Comparison of ENCODE assay signal across 28 mouse cellular contexts in genomic region chr9:34976596-34977462, GRCm38 (mm10).
A peak's percentile ranks its signal among the peaks of the same experiment; 100 is the strongest.
DNase-seq lines count a peak whose midpoint lies in the region; ATAC-seq and TF ChIP-seq lines count a peak whose summit lies in the region.
"Had no signal": no experiment of that assay in that cellular context is flagged by ENCODE, and none has a peak within 500 bp of the region (broad histone marks: within the 10 kb centered on the region; RNA-seq: fewer than 3 reads in every experiment).

No protein-coding gene starts in this region.

- no peak overlapping the region for H3K9ac ChIP-seq in kidney, postnatal 0 days (ENCODE audit: low read depth, low read length)
- H3K9ac ChIP-seq: forebrain, embryonic 12.5 days; forebrain, postnatal 0 days; heart, embryonic 15.5 days; hindbrain, embryonic 12.5 days; kidney, embryonic 15.5 days; limb, embryonic 12.5 days; liver, embryonic 15.5 days; lung, embryonic 15.5 days; midbrain, embryonic 15.5 days; neural tube, embryonic 15.5 days had no signal

- no peak for TF ChIP-seq POLR2A in kidney, adult 2 months (IDR thresholded peaks at IDR 0.05; ENCODE audit: low read depth, low read length)
- TF ChIP-seq POLR2A in lung, adult 2 months (IDR thresholded peaks at IDR 0.05; ENCODE audit: borderline replicate concordance, extremely low read depth, low read depth, low read length) = no peak

- no peaks in the 10 kb centered on the region for H3K9me3 ChIP-seq in kidney, postnatal 0 days (replicated peaks; ENCODE audit: low read length)
- H3K9me3 ChIP-seq: forebrain, embryonic 12.5 days; G1E; heart, embryonic 15.5 days; hindbrain, embryonic 12.5 days; kidney, embryonic 15.5 days; liver, embryonic 15.5 days; lung, embryonic 15.5 days; midbrain, embryonic 10.5 days; midbrain, embryonic 15.5 days; neural tube, embryonic 15.5 days had no signal

- no peak overlapping the region for H3K27ac ChIP-seq in kidney, postnatal 0 days
- no peak overlapping the region for H3K27ac ChIP-seq in kidney, adult 2 months (ENCODE audit: insufficient read depth, low read depth, low read length)
- H3K27ac ChIP-seq: forebrain, embryonic 12.5 days; heart, embryonic 15.5 days; hindbrain, embryonic 12.5 days; kidney, embryonic 15.5 days; left cerebral cortex, adult 2 months; limb, embryonic 12.5 days; liver, embryonic 15.5 days; lung, embryonic 15.5 days; midbrain, embryonic 10.5 days; midbrain, embryonic 15.5 days had no signal

- no peak for TF ChIP-seq CTCF in kidney, postnatal 0 days (IDR thresholded peaks at IDR 0.05; ENCODE audit: low read depth)
- no peak for TF ChIP-seq CTCF in kidney, adult 2 months (conservative IDR thresholded peaks at IDR 0.05; ENCODE audit: insufficient read depth, insufficient read length, low read depth, low read length)
- TF ChIP-seq CTCF in lung, adult 2 months (IDR thresholded peaks at IDR 0.05; ENCODE audit: insufficient read depth, low read length) = no peak

- peak; percentile 16 for DNase-seq in cerebellum, adult 11 months
- peak; percentile 54 to 58 for DNase-seq in cerebellum, postnatal 25 days
- DNase-seq in cerebellum, adult 11-12 months = no peak
- peak; percentile 35 for DNase-seq in kidney, postnatal 0 days (ENCODE audit: low spot score)
- DNase-seq in kidney, adult 2 months = no peak
- DNase-seq in 3T3-L1 (ENCODE audit: low read depth, low spot score) = peak; percentile 65
- no peak for DNase-seq in lung, adult 2 months
- DNase-seq: adrenal gland, postnatal 25 days; embryo, embryonic 11 days; forebrain, postnatal 0 days; retina, postnatal 1 day; right cerebral cortex, postnatal 14 days; thymus, postnatal 25 days had no signal

- no peaks in the 10 kb centered on the region for H3K36me3 ChIP-seq in kidney, postnatal 0 days (ENCODE audit: insufficient read depth, low read length)
- no peaks in the 10 kb centered on the region for H3K36me3 ChIP-seq in kidney, adult 2 months (ENCODE audit: control insufficient read depth, insufficient read depth, low read length)
- H3K36me3 ChIP-seq: forebrain, embryonic 12.5 days; G1E; heart, embryonic 15.5 days; hindbrain, embryonic 12.5 days; kidney, embryonic 15.5 days; liver, embryonic 15.5 days; lung, embryonic 15.5 days; midbrain, embryonic 10.5 days; midbrain, embryonic 15.5 days; neural tube, embryonic 15.5 days had no signal

- H3K27me3 ChIP-seq in kidney, postnatal 0 days (ENCODE audit: insufficient read depth, low read length) = no peaks in the 10 kb centered on the region
- H3K27me3 ChIP-seq in kidney, adult 2 months (replicated peaks; ENCODE audit: control insufficient read depth, insufficient read depth, low read length) = no peaks in the 10 kb centered on the region
- H3K27me3 ChIP-seq: heart, embryonic 15.5 days; hindbrain, embryonic 12.5 days; kidney, embryonic 15.5 days; liver, embryonic 15.5 days; lung, embryonic 15.5 days; midbrain, embryonic 15.5 days; neural tube, embryonic 15.5 days had no signal

- no peak for ATAC-seq in cerebellum, adult (ENCODE audit: insufficient number of reproducible peaks, low FRiP score, low TSS enrichment)
- ATAC-seq in kidney, postnatal 0 days (replicated peaks; ENCODE audit: low FRiP score, low read depth) = no peak
- ATAC-seq: intestine, postnatal 0 days; midbrain, embryonic 15.5 days had no signal

- 62% methylated on average over 8 of the region's 8 CpGs for WGBS in kidney, postnatal 0 days
- 65% methylated on average over 8 of the region's 8 CpGs for WGBS in kidney, adult 2 months
- WGBS in lung, adult 2 months = 58% methylated on average over 8 of the region's 8 CpGs

- H3K4me3 ChIP-seq in kidney, postnatal 0 days (replicated peaks; ENCODE audit: low read depth, low read length) = no peak overlapping the region
- H3K4me3 ChIP-seq in kidney, adult 2 months (ENCODE audit: insufficient read depth, low read depth, low read length) = no peak overlapping the region
- no peak overlapping the region for H3K4me3 ChIP-seq in lung, adult 2 months (replicated peaks; ENCODE audit: extremely low read depth, low read depth, low read length)
- H3K4me3 ChIP-seq: erythroblast, embryonic 14.5 days; forebrain, embryonic 12.5 days; heart, embryonic 15.5 days; hindbrain, embryonic 12.5 days; kidney, embryonic 15.5 days; left cerebral cortex, adult 2 months; limb, embryonic 12.5 days; liver, embryonic 15.5 days; lung, embryonic 15.5 days; midbrain, embryonic 10.5 days; midbrain, embryonic 15.5 days; neural tube, embryonic 15.5 days had no signal

- H3K4me2 ChIP-seq in kidney, postnatal 0 days (ENCODE audit: low read length) = no peak overlapping the region
- H3K4me2 ChIP-seq: forebrain, embryonic 12.5 days; heart, embryonic 15.5 days; hindbrain, embryonic 12.5 days; kidney, embryonic 15.5 days; limb, embryonic 12.5 days; liver, embryonic 15.5 days; lung, embryonic 15.5 days; midbrain, embryonic 15.5 days; neural tube, embryonic 15.5 days had no signal

- no peaks in the 10 kb centered on the region for H3K4me1 ChIP-seq in kidney, postnatal 0 days (replicated peaks; ENCODE audit: insufficient read depth, low read length)
- H3K4me1 ChIP-seq in kidney, adult 2 months (ENCODE audit: control insufficient read depth, insufficient read depth, low read length) = no peaks in the 10 kb centered on the region
- H3K4me1 ChIP-seq in lung, adult 2 months (ENCODE audit: control insufficient read depth, insufficient read depth, low read length) = no peaks in the 10 kb centered on the region
- H3K4me1 ChIP-seq: forebrain, embryonic 12.5 days; heart, embryonic 15.5 days; liver, embryonic 15.5 days; lung, embryonic 15.5 days had no signal

Comparison
In these comparisons a context has a peak if more than half of its experiments do, and no peak if none do; other contexts are left out.
1. DNase-seq: peak in cerebellum, adult 11 months (single experiment), cerebellum, postnatal 25 days (2 of 2), kidney, postnatal 0 days (single experiment) and 3T3-L1 (single experiment); none in cerebellum, adult 11-12 months (single experiment), kidney, adult 2 months (single experiment) and lung, adult 2 months (single experiment).